Mouse (Mus musculus) liver, embryonic 14.5 days (tissue): ENCODE measurements around the gene Prkn. TPM values are rescaled to one million over a fixed set of nuclear protein-coding genes. Genes with fewer than 3 reads are reported as not detected.

Experiments
- ATAC-seq: fragments of 200-750 bp; cut with Nextera tagmentation; 2 replicates; pipeline ENCODE4 v1.8.0; 2017; ENCODE audit warnings: moderate number of reproducible peaks, mild to moderate bottlenecking, moderate library complexity; ENCODE audit not compliant: insufficient read depth
- DNase-seq, 3 experiments: peaks; one replicate each; pipeline ENCODE4 v3.0.0-alpha.2; 2012 to 2013; ENCODE audit warnings: low read depth in 3 of 3, low spot score in 3 of 3
- H3K27ac ChIP-seq: fragments of 300-500 bp; sonication (generic); 2 replicates; pipeline ENCODE4 v1.5.1; 2014; ENCODE audit warnings: moderate library complexity, mild to moderate bottlenecking, control low read depth, inconsistent platforms
- H3K27me3 ChIP-seq: fragments of 300-500 bp; sonication (generic); 2 replicates; pipeline ENCODE4 v1.6.1; 2014; ENCODE audit warnings: mild to moderate bottlenecking, low read length, moderate library complexity; ENCODE audit not compliant: control insufficient read depth, insufficient read depth
- H3K36me3 ChIP-seq: fragments of 300-500 bp; sonication (generic); replicated peaks from 2 replicates; pipeline ENCODE4 v1.6.1; 2014; ENCODE audit warnings: low read depth; ENCODE audit not compliant: control insufficient read depth, insufficient read depth
- H3K4me1 ChIP-seq, 2 experiments: fragments of 200-500 bp in 1 of 2; fragments of 300-500 bp in 1 of 2; sonication (generic) in 1 of 2; replicated peaks; 2 replicates each; pipeline ENCODE4 v1.6.1; 2012 to 2014; ENCODE audit warnings: antibody characterized with exemption in 1 of 2, inconsistent platforms in 1 of 2, low read length in 1 of 2; ENCODE audit not compliant: control insufficient read depth in 2 of 2, insufficient read depth in 2 of 2
- H3K4me2 ChIP-seq: fragments of 300-500 bp; sonication (generic); 2 replicates; pipeline ENCODE4 v1.6.1; 2014; ENCODE audit warnings: low read depth, mild to moderate bottlenecking, control low read depth, moderate library complexity
- H3K4me3 ChIP-seq, 2 experiments: fragments of 200-500 bp in 1 of 2; fragments of 300-500 bp in 1 of 2; sonication (generic) in 1 of 2; 2 replicates each; pipeline ENCODE4 v1.5.1; 2012 to 2014; ENCODE audit warnings: low read depth in 2 of 2, low read length in 2 of 2, mild to moderate bottlenecking in 2 of 2, control low read depth in 1 of 2, inconsistent platforms in 1 of 2, moderate library complexity in 1 of 2; ENCODE audit not compliant: insufficient read depth in 1 of 2
- H3K9ac ChIP-seq: fragments of 300-500 bp; sonication (generic); replicated peaks from 2 replicates; pipeline ENCODE4 v1.6.1; 2014; ENCODE audit warnings: mild to moderate bottlenecking, control low read depth, moderate library complexity
- H3K9me3 ChIP-seq: fragments of 300-500 bp; sonication (generic); 2 replicates; pipeline ENCODE4 v1.6.1; 2016; ENCODE audit warnings: low read length, mixed read lengths; ENCODE audit not compliant: control insufficient read depth
- CTCF ChIP-seq: IDR thresholded peaks from 2 replicates; pipeline ENCODE4 v1.5.1; 2016; ENCODE audit warnings: antibody characterized with exemption, low read depth, control low read depth
- EP300 ChIP-seq: IDR thresholded peaks from 2 replicates; pipeline ENCODE4 v1.6.1; 2016; ENCODE audit warnings: antibody characterized with exemption, low read depth
- WGBS: fragments of 180-500 bp; shearing (Covaris S2); extraction: QIAGEN DNeasy Blood & Tissue Kit; methylation state at CpG from one replicate; pipeline ENCODE4 v1.1.7; 2014; ENCODE audit not compliant: insufficient replicate concordance; 5-methylcytosine and 5-hydroxymethylcytosine counted together
- polyA plus RNA-seq, 2 experiments: library from polyadenylated mRNA; depleted of rRNA in 1 of 2; stranded (reverse) in 1 of 2; unstranded in 1 of 2; fragments of >200 nt; fragmentation: Nextera tagmentation in 1 of 2; extraction: Ambion mirVana in 1 of 2; gene quantifications; 2 replicates each; pipeline versions ENCODE4 v1.2.1 to v1.2.3; 2012 to 2014

Prkn gene
- polyA plus RNA-seq, 2 experiments = 0.17 to 0.61 TPM

- no peak for ATAC-seq
- H3K4me1 ChIP-seq = no peaks in the 10 kb centered on the region
- WGBS = 26% methylated on average over 1 of the region's 1 CpGs
Observed at GRCm38 (mm10) chr17:11970160-11970559, 1130.0 kb downstream of the Prkn start.

GRCm38 (mm10) chr17:11972550-11972949 is 1132.4 kb downstream of the Prkn start:
- Histone ChIP-seq H3K4me1 (no peaks in the 10 kb centered on the region), H3K4me2 (no peak overlapping the region), H3K36me3 (no peaks in the 10 kb centered on the region), H3K9ac (no peak overlapping the region), H3K27me3 (no peaks in the 10 kb centered on the region), H3K4me3 (no peak overlapping the region), H3K9me3 (no peaks in the 10 kb centered on the region), H3K27ac (no peak overlapping the region)
- 9% methylated on average over 9 of the region's 9 CpGs for WGBS
- DNase-seq (no peak), ATAC-seq (no peak)
- TF ChIP-seq CTCF = no peak
- no peak for TF ChIP-seq EP300

More at GRCm38 (mm10) chr17:11970160-11970559, 1130.0 kb downstream of the Prkn start:
- DNase-seq = no peak
- H3K27me3 ChIP-seq = no peaks in the 10 kb centered on the region
- H3K27ac ChIP-seq = no peak overlapping the region
- H3K4me3 ChIP-seq = no peak overlapping the region
- TF ChIP-seq CTCF (no peak), EP300 (no peak)
- H3K9me3 ChIP-seq = no peaks in the 10 kb centered on the region
- H3K36me3 ChIP-seq = no peaks in the 10 kb centered on the region
- H3K9ac ChIP-seq = no peak overlapping the region
- H3K4me2 ChIP-seq = no peak overlapping the region

DNA sequence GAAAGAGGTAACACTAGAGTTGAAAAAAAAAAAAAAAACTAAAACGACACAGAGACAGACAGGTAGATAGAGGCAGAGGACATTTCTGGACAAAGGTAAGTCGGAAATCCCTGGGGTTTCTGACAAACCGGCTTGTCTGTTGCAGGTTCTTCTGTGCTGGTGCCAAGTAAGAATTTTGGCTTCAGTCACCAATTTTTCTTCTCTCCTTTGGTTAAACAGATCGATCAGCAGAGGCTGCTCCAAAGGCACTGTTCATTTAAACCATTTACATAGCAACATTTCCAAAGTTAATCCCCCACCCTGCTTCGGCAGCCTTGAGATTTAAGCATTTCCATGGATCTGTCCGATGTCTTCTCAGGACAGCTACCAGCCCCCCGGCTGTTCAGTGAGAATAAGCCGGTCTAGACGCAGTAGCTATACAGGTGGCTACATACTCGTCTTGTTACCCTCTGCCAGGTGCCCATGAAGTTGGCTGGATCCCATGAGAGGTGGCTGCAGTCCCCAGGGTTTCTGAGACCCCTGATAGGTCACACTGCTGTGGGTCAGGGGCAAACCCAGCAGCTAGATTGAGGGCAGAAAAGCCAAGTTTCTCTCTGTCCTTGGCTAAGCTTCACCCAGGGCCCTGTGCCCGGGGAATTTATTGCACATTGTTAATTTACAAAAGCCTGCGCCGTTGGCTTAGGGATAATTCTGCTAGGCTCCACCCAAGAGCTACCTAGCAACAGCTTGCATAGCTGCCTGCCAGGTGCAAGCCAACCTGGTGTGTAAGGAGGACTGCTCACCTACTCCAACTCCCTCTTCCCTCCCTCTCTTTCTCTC is 1133.0 kb downstream of the Prkn start:
- H3K9me3 ChIP-seq = no peaks in the 10 kb centered on the region
- no peaks in the 10 kb centered on the region for H3K36me3 ChIP-seq
- WGBS = 49% methylated on average over 13 of the region's 13 CpGs
- H3K4me1 ChIP-seq = no peaks in the 10 kb centered on the region
- DNase-seq = no peak
- no peak overlapping the region for H3K27ac ChIP-seq
- no peak for ATAC-seq
- H3K4me3 ChIP-seq = no peak overlapping the region
- TF ChIP-seq EP300 (no peak), CTCF (no peak)
- H3K4me2 ChIP-seq = no peak overlapping the region
- no peaks in the 10 kb centered on the region for H3K27me3 ChIP-seq
- no peak overlapping the region for H3K9ac ChIP-seq

DNA sequence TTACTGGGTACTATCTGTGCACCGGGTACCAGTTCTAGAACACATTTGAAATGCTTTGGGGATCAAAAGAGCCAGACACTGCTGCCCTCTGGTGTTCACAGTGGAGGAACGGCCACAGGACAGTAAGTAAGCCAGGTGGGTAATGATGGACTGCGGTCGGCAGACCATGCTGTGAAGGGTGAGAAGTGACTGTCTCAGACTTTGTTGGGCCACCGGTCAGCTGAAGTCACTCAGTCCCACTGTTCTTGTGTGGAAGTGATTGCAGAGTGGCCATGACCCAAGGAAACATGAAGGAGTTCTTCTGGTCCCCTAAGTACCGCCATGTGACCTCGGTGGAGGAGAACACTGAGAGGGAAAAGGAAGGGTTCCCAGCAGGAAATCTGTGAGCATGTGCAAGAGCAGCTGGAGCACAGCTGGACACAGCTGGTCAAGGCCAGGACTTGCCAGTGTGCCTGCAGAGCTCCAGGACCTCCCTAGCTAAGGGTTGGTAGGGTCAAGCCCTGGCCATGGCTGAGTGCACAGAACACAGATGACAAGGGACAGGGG is 1135.0 kb downstream of the Prkn start:
- no peak overlapping the region for H3K4me3 ChIP-seq
- ATAC-seq (no peak), DNase-seq (no peak)
- 38% methylated on average over 7 of the region's 7 CpGs for WGBS
- no peak overlapping the region for H3K27ac ChIP-seq
- H3K9ac ChIP-seq = no peak overlapping the region
- no peaks in the 10 kb centered on the region for H3K4me1 ChIP-seq
- TF ChIP-seq CTCF = peak; percentile 61
- TF ChIP-seq EP300 = no peak
- no peaks in the 10 kb centered on the region for H3K9me3 ChIP-seq
- no peaks in the 10 kb centered on the region for H3K36me3 ChIP-seq
- H3K27me3 ChIP-seq = no peaks in the 10 kb centered on the region
- no peak overlapping the region for H3K4me2 ChIP-seq

DNA sequence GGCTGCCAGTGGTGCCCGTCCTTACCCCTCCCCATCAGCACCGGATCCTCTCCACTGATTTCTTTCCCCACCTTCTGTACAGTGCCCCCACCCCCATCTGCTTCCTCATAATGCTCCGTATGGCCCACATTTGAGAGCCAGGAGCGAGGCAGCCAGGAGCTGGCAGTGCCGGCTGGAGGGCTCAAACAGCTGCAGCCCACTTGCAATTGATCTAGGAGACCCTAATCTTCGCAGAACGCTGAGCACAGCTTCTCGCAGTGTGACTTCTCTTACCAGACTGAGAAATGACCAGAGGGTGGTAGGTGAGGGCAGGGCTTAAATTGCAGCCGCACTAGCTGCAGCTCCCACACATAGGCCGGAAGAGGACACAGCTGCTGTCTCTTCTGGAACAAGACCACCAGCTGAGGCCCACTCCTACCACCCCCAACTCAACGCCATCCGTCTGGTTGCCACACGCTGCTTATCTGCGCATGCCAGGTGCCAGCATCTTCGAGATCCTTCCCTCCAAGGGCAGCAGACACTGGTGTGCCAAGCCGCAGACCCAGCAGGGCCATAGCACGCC is 1138.2 kb downstream of the Prkn start:
- Histone ChIP-seq H3K27ac (no peak overlapping the region), H3K4me3 (no peak overlapping the region), H3K36me3 (no peaks in the 10 kb centered on the region), H3K4me1 (no peaks in the 10 kb centered on the region), H3K9ac (no peak overlapping the region), H3K9me3 (no peaks in the 10 kb centered on the region), H3K4me2 (no peak overlapping the region), H3K27me3 (no peaks in the 10 kb centered on the region)
- ATAC-seq (no peak), DNase-seq (no peak)
- 39% methylated on average over 17 of the region's 17 CpGs for WGBS
- no peak for TF ChIP-seq CTCF
